Mouse (Mus musculus) heart, adult 2 months (tissue): ENCODE measurements around the gene Abcb7.

Experiments
- CTCF ChIP-seq: fragments of 200-600 bp; IDR thresholded peaks from 2 replicates; pipeline ENCODE4 v1.8.1; 2022; ENCODE audit warnings: antibody characterized with exemption, mild to moderate bottlenecking, moderate library complexity
- POLR2A ChIP-seq: fragments of 200-500 bp; IDR thresholded peaks from 2 replicates; pipeline ENCODE4 v1.6.1; 2011; ENCODE audit warnings: mild to moderate bottlenecking, low read depth, low read length, control low read depth; ENCODE audit not compliant: insufficient read depth

- no peak for TF ChIP-seq CTCF
- TF ChIP-seq POLR2A = no peak
Measured at GRCm38 (mm10) chrX:104413995-104414394, 339 bp upstream of the Abcb7 start.
